Mouse (Mus musculus): ENCODE data around the gene Gm13276. TPM values are rescaled to one million over a fixed set of nuclear protein-coding genes. Genes with fewer than 3 reads are reported as not detected.
"Not testable (repeated sequence)": the region's sequence is repeated elsewhere in the genome, so short reads cannot be mapped to it uniquely, and the experiment has no call there.

Gm13276 gene
- polyA plus RNA-seq, 1 experiment from 2014 or later: not detected

DNA sequence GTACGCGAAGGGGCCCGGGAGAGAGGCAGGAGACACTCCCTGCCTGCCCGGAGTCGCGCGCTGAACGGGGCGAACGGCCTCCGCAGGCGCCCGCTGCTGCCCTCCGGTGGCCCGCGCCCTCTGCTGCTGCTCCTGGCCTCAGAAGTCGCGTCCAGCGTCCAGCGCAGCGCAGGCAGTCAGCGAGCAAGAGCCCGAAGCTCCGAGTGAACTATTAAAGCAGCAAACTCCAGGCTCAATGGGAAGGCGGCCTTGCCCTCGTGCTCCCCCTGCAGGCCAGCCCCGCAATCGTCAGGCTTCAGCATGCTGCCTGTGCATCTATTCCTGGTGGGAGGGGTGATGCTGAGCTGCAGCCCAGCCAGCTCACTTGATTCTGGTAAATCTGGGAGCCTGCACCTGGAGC, 11.6 kb downstream of the Gm13276 start, which contains the start of gene Gm13279:
Gm13279 (plus strand) TSS at position 301 of the 400 bp plus-strand sequence.
- DNase-seq (ENCODE audit: low spot score); H3K9me3 ChIP-seq; H3K4me3 ChIP-seq; H3K36me3 ChIP-seq; H3K27me3 ChIP-seq (ENCODE audit: insufficient read depth, poor library complexity, severe bottlenecking); H3K27ac ChIP-seq; H3K4me1 ChIP-seq: not testable (repeated sequence)
- no CpG with 5 or more reads among the region's 28 CpGs for WGBS

DNA sequence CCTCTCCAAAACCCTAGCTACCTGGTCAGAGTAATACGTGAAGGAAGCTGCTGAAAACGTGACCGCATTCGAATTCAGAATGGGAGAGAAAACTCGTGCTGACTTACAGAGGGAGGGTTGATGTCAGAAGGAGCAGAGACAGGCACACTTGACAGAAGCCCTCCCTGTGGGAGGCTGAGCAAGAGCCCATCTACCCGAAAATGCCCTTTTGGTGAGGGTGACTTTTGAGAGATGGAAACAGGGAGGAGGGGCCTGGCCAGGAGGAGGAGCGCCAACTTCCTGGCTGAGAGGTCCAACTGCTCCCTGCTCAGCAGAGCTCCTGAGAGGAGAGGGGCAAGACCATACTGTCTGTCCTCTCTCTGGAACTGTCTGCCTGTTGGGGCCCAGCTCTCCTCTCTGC, 13.9 kb downstream of the Gm13276 start, which contains the start of gene Gm13285:
Gm13285 (plus strand) TSS at position 301 of the 400 bp plus-strand sequence.
- not testable (repeated sequence) for H3K9me3 ChIP-seq; H3K4me1 ChIP-seq; H3K27me3 ChIP-seq (ENCODE audit: insufficient read depth, poor library complexity, severe bottlenecking); DNase-seq (ENCODE audit: low spot score); H3K4me3 ChIP-seq; H3K36me3 ChIP-seq; H3K27ac ChIP-seq
- WGBS: 16% methylated on average over 6 of the region's 7 CpGs

DNA sequence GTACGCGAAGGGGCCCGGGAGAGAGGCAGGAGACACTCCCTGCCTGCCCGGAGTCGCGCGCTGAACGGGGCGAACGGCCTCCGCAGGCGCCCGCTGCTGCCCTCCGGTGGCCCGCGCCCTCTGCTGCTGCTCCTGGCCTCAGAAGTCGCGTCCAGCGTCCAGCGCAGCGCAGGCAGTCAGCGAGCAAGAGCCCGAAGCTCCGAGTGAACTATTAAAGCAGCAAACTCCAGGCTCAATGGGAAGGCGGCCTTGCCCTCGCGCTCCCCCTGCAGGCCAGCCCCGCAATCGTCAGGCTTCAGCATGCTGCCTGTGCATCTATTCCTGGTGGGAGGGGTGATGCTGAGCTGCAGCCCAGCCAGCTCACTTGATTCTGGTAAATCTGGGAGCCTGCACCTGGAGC, 17.4 kb downstream of the Gm13276 start, which contains the start of gene Gm13287:
Gm13287 (plus strand) TSS at position 301 of the 400 bp plus-strand sequence.
- WGBS: no CpG with 5 or more reads among the region's 29 CpGs
- not testable (repeated sequence) for H3K9me3 ChIP-seq; H3K27ac ChIP-seq; DNase-seq (ENCODE audit: low spot score); H3K4me3 ChIP-seq; H3K27me3 ChIP-seq (ENCODE audit: insufficient read depth, poor library complexity, severe bottlenecking); H3K4me1 ChIP-seq; H3K36me3 ChIP-seq

DNA sequence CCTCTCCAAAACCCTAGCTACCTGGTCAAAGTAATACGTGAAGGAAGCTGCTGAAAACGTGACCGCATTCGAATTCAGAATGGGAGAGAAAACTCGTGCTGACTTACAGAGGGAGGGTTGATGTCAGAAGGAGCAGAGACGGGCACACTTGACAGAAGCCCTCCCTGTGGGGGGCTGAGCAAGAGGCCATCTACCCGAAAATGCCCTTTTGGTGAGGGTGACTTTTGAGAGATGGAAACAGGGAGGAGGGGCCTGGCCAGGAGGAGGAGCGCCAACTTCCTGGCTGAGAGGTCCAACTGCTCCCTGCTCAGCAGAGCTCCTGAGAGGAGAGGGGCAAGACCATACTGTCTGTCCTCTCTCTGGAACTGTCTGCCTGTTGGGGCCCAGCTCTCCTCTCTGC, 19.7 kb downstream of the Gm13276 start, which contains the start of gene Gm13288:
Gm13288 (plus strand) TSS at position 301 of the 400 bp plus-strand sequence.
- peak within 1 kb of the TSS; percentile 33; the same call in 1 of the 2 replicates for H3K4me3 ChIP-seq
- H3K9me3 ChIP-seq; H3K36me3 ChIP-seq; H3K27ac ChIP-seq; DNase-seq (ENCODE audit: low spot score); H3K27me3 ChIP-seq (ENCODE audit: insufficient read depth, poor library complexity, severe bottlenecking); H3K4me1 ChIP-seq: not testable (repeated sequence)
- WGBS: no CpG with 5 or more reads among the region's 8 CpGs

DNA sequence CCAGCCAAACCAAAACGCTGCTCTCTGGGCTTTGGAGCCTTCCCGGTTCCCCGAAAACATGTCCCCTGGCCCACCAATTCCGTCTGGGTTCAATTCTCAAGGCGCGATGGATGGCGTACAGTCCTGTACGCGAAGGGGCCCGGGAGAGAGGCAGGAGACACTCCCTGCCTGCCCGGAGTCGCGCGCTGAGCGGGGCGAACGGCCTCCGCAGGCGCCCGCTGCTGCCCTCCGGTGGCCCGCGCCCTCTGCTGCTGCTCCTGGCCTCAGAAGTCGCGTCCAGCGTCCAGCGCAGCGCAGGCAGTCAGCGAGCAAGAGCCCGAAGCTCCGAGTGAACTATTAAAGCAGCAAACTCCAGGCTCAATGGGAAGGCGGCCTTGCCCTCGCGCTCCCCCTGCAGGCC, 20.3 kb downstream of the Gm13276 start:
- H3K4me1 ChIP-seq; H3K9me3 ChIP-seq; H3K36me3 ChIP-seq; H3K27me3 ChIP-seq (ENCODE audit: insufficient read depth, poor library complexity, severe bottlenecking); DNase-seq (ENCODE audit: low spot score); H3K27ac ChIP-seq: not testable (repeated sequence)
- peak overlapping the region; percentile 33; the same call in 1 of the 2 replicates for H3K4me3 ChIP-seq
- WGBS: 0% methylated on average over 17 of the region's 34 CpGs

DNA sequence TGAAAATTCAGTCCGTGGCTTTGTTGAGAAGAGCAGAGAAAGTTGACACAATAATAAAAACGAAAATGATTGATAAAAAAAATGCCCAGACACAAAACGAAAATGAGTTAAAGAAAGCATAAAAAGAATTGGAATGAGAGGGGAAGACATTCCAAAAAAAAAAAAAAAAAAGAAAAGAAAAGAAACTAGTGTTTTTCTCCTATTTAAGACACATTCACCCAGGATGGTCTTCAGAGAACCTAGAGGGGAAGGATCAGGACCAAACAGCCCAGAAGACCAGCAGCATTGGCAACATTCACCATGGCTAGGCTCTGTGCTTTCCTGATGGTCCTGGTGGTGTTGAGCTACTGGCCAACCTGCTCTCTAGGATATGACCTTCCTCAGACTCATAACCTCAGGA, 30.4 kb downstream of the Gm13276 start, which contains the start of gene Ifna7:
Ifna7 (plus strand) TSS at position 301 of the 400 bp plus-strand sequence.
- no peaks in the 10 kb centered on the region for H3K27me3 ChIP-seq (ENCODE audit: insufficient read depth, poor library complexity, severe bottlenecking)
- no peaks in the 10 kb centered on the region for H3K36me3 ChIP-seq
- WGBS: 58% methylated on average over 3 of the region's 3 CpGs
- H3K4me3 ChIP-seq: no peak within 1 kb of the TSS
- no peaks in the 10 kb centered on the region for H3K9me3 ChIP-seq
- no peak within 1 kb of the TSS for H3K27ac ChIP-seq
- no peak for DNase-seq (ENCODE audit: low spot score)
- H3K4me1 ChIP-seq: no peaks in the 10 kb centered on the region

DNA sequence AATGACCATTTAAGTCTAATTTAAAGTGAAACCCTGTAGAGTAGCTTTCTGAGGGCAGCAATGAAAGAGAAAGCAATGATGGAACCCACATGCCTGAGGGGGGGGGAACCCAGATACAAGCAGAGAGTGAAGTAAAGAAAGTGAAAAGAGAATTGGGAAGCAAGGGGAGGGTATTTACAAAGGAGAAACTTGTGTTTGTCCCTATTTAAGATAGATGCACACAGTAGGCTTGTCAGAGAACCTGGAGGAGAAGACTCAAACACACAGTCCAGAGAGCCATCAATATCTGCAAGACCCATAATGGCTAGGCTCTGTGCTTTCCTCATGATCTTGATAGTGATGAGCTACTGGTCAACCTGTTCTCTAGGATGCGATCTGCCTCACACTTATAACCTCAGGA, 34.1 kb downstream of the Gm13276 start, which contains the start of gene Ifna11:
Ifna11 (plus strand) TSS at position 301 of the 400 bp plus-strand sequence.
- no peaks in the 10 kb centered on the region for H3K36me3 ChIP-seq
- H3K27me3 ChIP-seq (ENCODE audit: insufficient read depth, poor library complexity, severe bottlenecking): no peaks in the 10 kb centered on the region
- WGBS: 64% methylated on average over 1 of the region's 1 CpGs
- no peak within 1 kb of the TSS for H3K27ac ChIP-seq
- H3K9me3 ChIP-seq: no peaks in the 10 kb centered on the region
- no peaks in the 10 kb centered on the region for H3K4me1 ChIP-seq
- no peak for DNase-seq (ENCODE audit: low spot score)
- H3K4me3 ChIP-seq: no peak within 1 kb of the TSS

DNA sequence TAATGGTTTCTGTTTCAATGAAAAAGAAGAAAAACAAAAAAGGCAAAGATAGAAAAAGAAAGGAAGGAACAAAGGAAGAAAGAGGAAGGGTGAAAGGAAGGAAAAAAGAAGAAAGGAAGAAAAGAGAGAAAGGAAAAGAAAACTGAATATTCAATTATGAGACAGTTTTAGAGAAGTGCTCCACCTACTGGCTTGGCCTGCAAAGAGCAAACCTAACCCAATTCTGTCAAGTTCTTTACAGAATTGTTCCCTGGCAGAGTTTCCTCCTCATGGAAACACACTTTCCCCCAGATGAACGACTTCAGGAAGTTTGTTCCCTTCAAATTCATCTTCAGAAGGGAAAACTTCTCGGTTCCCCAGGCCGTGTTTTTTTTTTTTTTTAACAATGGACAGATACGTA, 37.5 kb downstream of the Gm13276 start:
- Histone ChIP-seq H3K4me3 (no peak overlapping the region), H3K27ac (no peak overlapping the region), H3K36me3 (no peaks in the 10 kb centered on the region), H3K27me3 (ENCODE audit: insufficient read depth, poor library complexity, severe bottlenecking) (no peaks in the 10 kb centered on the region), H3K4me1 (no peaks in the 10 kb centered on the region), H3K9me3 (no peaks in the 10 kb centered on the region)
- DNase-seq (ENCODE audit: low spot score): no peak
- 26% methylated on average over 4 of the region's 4 CpGs for WGBS

DNA sequence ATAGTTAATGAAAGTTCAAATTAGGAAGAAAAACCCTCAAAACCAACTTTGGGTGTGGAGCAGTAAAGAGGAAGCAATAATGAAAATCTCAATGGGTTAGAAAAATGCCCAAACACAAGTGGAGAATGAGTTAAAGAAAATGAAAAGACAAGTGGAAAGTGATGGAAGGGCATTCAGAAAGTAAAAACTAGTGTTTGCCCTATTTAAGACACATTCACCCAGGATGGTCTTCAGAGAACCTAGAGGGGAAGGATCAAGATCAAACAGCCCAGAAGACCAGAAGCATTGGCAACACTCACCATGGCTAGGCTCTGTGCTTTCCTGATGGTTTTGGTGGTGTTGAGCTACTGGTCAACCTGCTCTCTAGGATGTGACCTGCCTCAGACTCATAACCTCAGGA, 41.6 kb downstream of the Gm13276 start, which contains the start of gene Ifna6:
Ifna6 (plus strand) TSS at position 301 of the 400 bp plus-strand sequence.
- not testable (repeated sequence) for H3K27ac ChIP-seq

DNA sequence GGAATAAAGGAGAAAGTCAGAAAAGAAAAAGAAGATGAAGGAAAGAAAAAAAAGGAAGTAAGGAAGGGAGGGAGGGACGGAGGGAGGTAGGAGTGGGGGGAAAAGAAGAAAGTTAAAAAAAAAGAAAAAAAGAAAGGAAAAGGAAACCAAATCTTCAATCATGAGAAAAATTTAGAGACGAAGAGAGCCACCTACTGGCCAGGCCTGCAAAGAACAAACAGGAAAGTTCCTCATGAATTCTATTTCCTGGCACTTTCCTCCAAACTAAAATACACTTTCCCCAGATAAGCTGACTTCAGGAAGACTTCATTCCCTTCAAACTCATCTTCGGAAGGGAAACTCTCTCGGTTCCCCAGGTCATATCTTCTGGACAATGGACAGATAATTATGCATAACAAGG, 45.0 kb downstream of the Gm13276 start:
- DNase-seq (ENCODE audit: low spot score): no peak
- H3K4me3 ChIP-seq: no peak overlapping the region
- WGBS: 15% methylated on average over 4 of the region's 4 CpGs
- H3K4me1 ChIP-seq: no peaks in the 10 kb centered on the region
- no peaks in the 10 kb centered on the region for H3K36me3 ChIP-seq
- no peaks in the 10 kb centered on the region for H3K27me3 ChIP-seq (ENCODE audit: insufficient read depth, poor library complexity, severe bottlenecking)
- H3K9me3 ChIP-seq: no peaks in the 10 kb centered on the region
- no peak overlapping the region for H3K27ac ChIP-seq

More for the DNA sequence above, 41.6 kb downstream of the Gm13276 start, which contains the start of gene Ifna6:
- H3K4me3 ChIP-seq; DNase-seq (ENCODE audit: low spot score); H3K9me3 ChIP-seq; H3K4me1 ChIP-seq; H3K36me3 ChIP-seq; H3K27me3 ChIP-seq (ENCODE audit: insufficient read depth, poor library complexity, severe bottlenecking): not testable (repeated sequence)

DNA sequence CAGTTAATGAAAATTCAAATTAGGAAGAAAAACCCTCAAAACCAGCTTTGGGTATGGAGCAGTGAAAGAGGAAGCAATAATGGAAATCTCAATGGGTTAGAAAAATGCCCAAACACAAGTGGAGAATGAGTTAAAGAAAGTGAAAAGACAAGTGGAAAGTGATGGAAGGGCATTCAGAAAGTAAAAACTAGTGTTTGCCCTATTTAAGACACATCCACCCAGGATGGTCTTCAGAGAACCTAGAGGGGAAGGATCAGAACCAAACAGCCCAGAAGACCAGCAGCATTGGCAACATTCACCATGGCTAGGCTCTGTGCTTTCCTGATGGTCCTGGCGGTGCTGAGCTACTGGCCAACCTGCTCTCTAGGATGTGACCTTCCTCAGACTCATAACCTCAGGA, 49.7 kb downstream of the Gm13276 start, which contains the start of gene Ifna5:
Ifna5 (plus strand) TSS at position 301 of the 400 bp plus-strand sequence.
- not testable (repeated sequence) for H3K27me3 ChIP-seq (ENCODE audit: insufficient read depth, poor library complexity, severe bottlenecking); H3K27ac ChIP-seq; DNase-seq (ENCODE audit: low spot score); H3K9me3 ChIP-seq; H3K4me1 ChIP-seq; H3K36me3 ChIP-seq; H3K4me3 ChIP-seq
- whole genome bisulfite sequencing: 81% methylated on average over 1 of the region's 1 CpGs
